Mouse (Mus musculus) E14TG2a.4 (cell line): ENCODE measurements around the gene Fam155a.

Source experiments
- CTCF ChIP-seq: conservative IDR thresholded peaks from 2 replicates; pipeline ENCODE4 v1.5.1; 2014; ENCODE audit warnings: low read length
- POU5F1 ChIP-seq: IDR thresholded peaks from 2 replicates; pipeline ENCODE4 v1.6.1; 2014; ENCODE audit warnings: low read length, borderline replicate concordance

DNA sequence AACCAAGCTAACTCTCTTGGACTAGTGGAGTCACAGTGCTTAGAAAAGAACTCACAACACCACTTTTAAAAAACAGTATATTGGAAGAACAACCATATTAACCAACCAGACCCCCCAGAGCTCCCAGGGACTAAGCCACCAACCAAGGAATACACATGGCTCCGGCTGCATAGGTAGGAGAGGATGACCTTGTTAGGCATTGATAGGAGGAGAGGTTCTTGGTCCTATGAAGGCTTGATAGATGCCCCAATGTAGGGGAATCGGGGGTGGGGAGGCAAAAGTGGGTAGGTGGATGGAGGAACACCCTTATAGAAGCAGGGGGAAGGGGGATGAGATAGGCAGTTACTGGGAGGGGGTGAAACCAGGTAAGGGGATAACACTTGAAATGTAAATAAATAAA lies 132.8 kb downstream of the Fam155a start:
- no peak for TF ChIP-seq CTCF
- TF ChIP-seq POU5F1 = no peak
